ENCODE assay signal across 18 mouse cellular contexts in the genomic region with DNA sequence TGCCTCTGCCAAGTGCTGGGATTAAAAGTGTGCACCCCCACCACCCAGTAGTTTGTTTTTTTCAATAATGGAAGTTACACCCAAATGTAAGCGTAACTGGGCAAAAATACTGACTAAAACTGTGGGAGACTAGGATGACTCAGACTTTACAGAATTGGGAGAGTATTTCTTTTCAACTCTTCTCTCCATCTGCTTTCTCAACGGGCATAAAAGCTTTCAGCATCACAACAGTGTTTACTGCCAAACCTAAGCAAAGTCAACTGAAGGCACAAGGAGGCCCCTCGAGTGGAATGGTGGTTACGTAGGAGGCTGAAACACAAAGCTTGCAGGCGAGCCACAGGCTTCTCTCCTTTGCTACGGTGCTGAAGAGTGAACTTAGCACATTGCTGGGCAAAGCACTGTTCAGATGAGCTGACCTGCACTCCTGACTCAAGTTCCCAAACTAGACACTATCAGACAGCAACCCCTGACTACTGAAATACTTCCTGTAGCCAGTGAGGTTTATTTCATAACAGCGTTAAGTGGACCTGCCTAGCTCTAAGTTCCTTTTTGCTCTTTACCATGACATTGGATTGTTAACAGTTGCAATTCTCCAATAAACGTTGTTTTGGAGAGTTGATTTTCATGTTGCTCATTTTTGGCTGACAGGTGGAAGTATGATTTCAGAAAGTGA. TPM values are rescaled to one million over a fixed set of nuclear protein-coding genes. Genes with fewer than 3 reads are reported as not detected.
DNase-seq lines count a peak whose midpoint lies in the region; ATAC-seq lines count a peak whose summit lies in the region.
"Had no signal": no experiment of that assay in that cellular context is flagged by ENCODE, and none has a peak within 500 bp of the region (broad histone marks: within the 10 kb centered on the region; RNA-seq: fewer than 3 reads in every experiment).

No protein-coding gene starts in this region.

- peak overlapping the region; percentile 15; the same call in 1 of the 2 replicates for H3K4me2 ChIP-seq in liver, embryonic 16.5 days (ENCODE audit: low read depth, low read length)
- H3K4me2 ChIP-seq in hindbrain, embryonic 14.5 days (replicated peaks): no peak overlapping the region

- no peaks in the 10 kb centered on the region for H3K9me3 ChIP-seq in liver, embryonic 16.5 days (replicated peaks; ENCODE audit: control insufficient read depth, low read length)
- no peaks in the 10 kb centered on the region for H3K9me3 ChIP-seq in hindbrain, embryonic 14.5 days (ENCODE audit: control insufficient read depth, low read length)

- H3K27ac ChIP-seq in liver, embryonic 16.5 days (ENCODE audit: low read length): peak overlapping the region; percentile 70; the same call in 1 of the 2 replicates
- no peak overlapping the region for H3K27ac ChIP-seq in hindbrain, embryonic 14.5 days
- H3K27ac ChIP-seq: liver, embryonic 14.5 days had no signal

- no peaks in the 10 kb centered on the region for H3K27me3 ChIP-seq in liver, embryonic 16.5 days (ENCODE audit: control insufficient read depth, insufficient read depth, low read depth, low read length)
- H3K27me3 ChIP-seq in hindbrain, embryonic 14.5 days (ENCODE audit: control insufficient read depth, insufficient read depth, low read length): no peaks in the 10 kb centered on the region

- DNase-seq in frontal cortex, postnatal 36 days (ENCODE audit: low spot score in 2 of 2): peak; percentile 10 to 17
- DNase-seq in frontal cortex, postnatal 10 days (ENCODE audit: low spot score in 2 of 2): no peak
- DNase-seq in right cerebral cortex, adult 18-20 months: peak; percentile 34
- no peak for DNase-seq in right cerebral cortex, postnatal 14 days
- DNase-seq in telencephalon, adult 2 months (ENCODE audit: low read depth, low spot score): peak; percentile 58
- DNase-seq in hindbrain, embryonic 14.5 days (ENCODE audit: low spot score): no peak
- DNase-seq: adrenal gland, adult 8-10 months; cerebellum, adult 18-20 months; gastrocnemius, postnatal 36 days; heart, postnatal 4 days; kidney, postnatal 4 days; left cerebral cortex, postnatal 4 days; thymus, postnatal 36 days had no signal

- H3K9ac ChIP-seq in liver, embryonic 16.5 days (ENCODE audit: low read depth, low read length): no peak overlapping the region
- no peak overlapping the region for H3K9ac ChIP-seq in hindbrain, embryonic 14.5 days
- H3K9ac ChIP-seq: liver, embryonic 14.5 days had no signal

- ATAC-seq in liver, embryonic 16.5 days (ENCODE audit: low read depth): peak; percentile 37; the same call in 1 of the 2 replicates
- no peak for ATAC-seq in hindbrain, embryonic 14.5 days (ENCODE audit: low FRiP score)
- no peak for ATAC-seq in inflammation-experienced regulatory T-cells, adult 6 months
- ATAC-seq: forebrain, embryonic 16.5 days; midbrain, embryonic 16.5 days had no signal

- no peaks in the 10 kb centered on the region for H3K4me1 ChIP-seq in liver, embryonic 16.5 days (ENCODE audit: control insufficient read depth, low read depth, low read length)
- no peaks in the 10 kb centered on the region for H3K4me1 ChIP-seq in hindbrain, embryonic 14.5 days (replicated peaks; ENCODE audit: control insufficient read depth, insufficient read depth, low read length)

- H3K36me3 ChIP-seq in liver, embryonic 16.5 days (ENCODE audit: control insufficient read depth, insufficient read depth): peaks cover 23% of the 10 kb centered on the region
- H3K36me3 ChIP-seq in hindbrain, embryonic 14.5 days (replicated peaks; ENCODE audit: control insufficient read depth, insufficient read depth): peaks cover 45% of the 10 kb centered on the region

- no peak overlapping the region for H3K4me3 ChIP-seq in liver, embryonic 16.5 days (ENCODE audit: low read depth, low read length)
- H3K4me3 ChIP-seq in hindbrain, embryonic 14.5 days (replicated peaks; ENCODE audit: low read length): no peak overlapping the region

- 63% methylated on average over 8 of the region's 8 CpGs for WGBS in liver, embryonic 16.5 days (ENCODE audit: insufficient replicate concordance)
- 92% methylated on average over 8 of the region's 8 CpGs for WGBS in hindbrain, embryonic 14.5 days

RNA-seq across cellular contexts. Expression of gene Tor1aip2, which starts 10.2 kb away (rescaled TPM):
- 51.8 and 53.9 TPM in 2 replicates for polyA plus RNA-seq in liver, embryonic 16.5 days (2015; fragmentation: Nextera tagmentation; extraction: Ambion mirVana)
- polyA plus RNA-seq in hindbrain, embryonic 14.5 days (2014; fragmentation: Nextera tagmentation; extraction: Ambion mirVana): 71.0 and 74.7 TPM in 2 replicates
- polyA plus RNA-seq in inflammation-experienced regulatory T-cells, adult 6 months (2017; shearing (Covaris generic)): 10 to 100 TPM; 35.2 to 50.4 (median 37.2) TPM

RNA-seq across cellular contexts. Expression of gene Tor1aip1, which starts 11.3 kb away (rescaled TPM):
- polyA plus RNA-seq in liver, embryonic 16.5 days (2015; fragmentation: Nextera tagmentation; extraction: Ambion mirVana): 18.6 and 19.1 TPM in 2 replicates
- polyA plus RNA-seq in hindbrain, embryonic 14.5 days (2014; fragmentation: Nextera tagmentation; extraction: Ambion mirVana): 18.3 and 19.4 TPM in 2 replicates
- 100 to 1,000 TPM in 1 of 3 experiments, 10 to 100 TPM in 2; 91.3 to 114 (median 98.0) TPM for polyA plus RNA-seq in inflammation-experienced regulatory T-cells, adult 6 months (2017; shearing (Covaris generic))

RNA-seq across cellular contexts. Expression of gene Cep350, which starts 51.9 kb away (rescaled TPM):
- polyA plus RNA-seq in liver, embryonic 16.5 days (2015; fragmentation: Nextera tagmentation; extraction: Ambion mirVana): 4.1 and 4.4 TPM in 2 replicates
- 15.1 and 15.4 TPM in 2 replicates for polyA plus RNA-seq in hindbrain, embryonic 14.5 days (2014; fragmentation: Nextera tagmentation; extraction: Ambion mirVana)
- polyA plus RNA-seq in inflammation-experienced regulatory T-cells, adult 6 months (2017; shearing (Covaris generic)): 10 to 100 TPM in 1 of 3 experiments, 1 to 10 TPM in 2; 8.7 to 12.8 (median 9.7) TPM

Comparison
In these comparisons a context has a peak if more than half of its experiments do, and no peak if none do; other contexts are left out.
1. DNase-seq: peak in frontal cortex, postnatal 36 days (2 of 2), right cerebral cortex, adult 18-20 months (single experiment) and telencephalon, adult 2 months (single experiment); none in frontal cortex, postnatal 10 days (0 of 2), right cerebral cortex, postnatal 14 days (single experiment) and hindbrain, embryonic 14.5 days (single experiment).